Mouse (Mus musculus) hindbrain, embryonic 13.5 days (tissue): ENCODE results near the gene Slc35e4. TPM values are rescaled to one million over a fixed set of nuclear protein-coding genes. Genes with fewer than 3 reads are reported as not detected.
"Not testable (repeated sequence)": the region's sequence is repeated elsewhere in the genome, so short reads cannot be mapped to it uniquely, and the experiment has no call there.

Experiments
- ATAC-seq: fragments of 200-750 bp; cut with Nextera tagmentation; 2 replicates; pipeline ENCODE4 v1.8.0; 2017; ENCODE audit warnings: moderate TSS enrichment; ENCODE audit not compliant: low FRiP score
- H3K27ac ChIP-seq: fragments of 300-500 bp; sonication (generic); 2 replicates; pipeline ENCODE4 v1.5.1; 2015; ENCODE audit warnings: inconsistent platforms, mild to moderate bottlenecking, moderate library complexity
- H3K27me3 ChIP-seq: fragments of 300-500 bp; sonication (generic); 2 replicates; pipeline ENCODE4 v1.6.1; 2015; ENCODE audit warnings: mild to moderate bottlenecking, inconsistent platforms
- H3K36me3 ChIP-seq: fragments of 300-500 bp; sonication (generic); 2 replicates; pipeline ENCODE4 v1.6.1; 2015; ENCODE audit warnings: mild to moderate bottlenecking, inconsistent platforms
- H3K4me1 ChIP-seq: fragments of 300-500 bp; sonication (generic); replicated peaks from 2 replicates; pipeline ENCODE4 v1.6.1; 2015; ENCODE audit warnings: inconsistent platforms
- H3K4me2 ChIP-seq: fragments of 300-500 bp; sonication (generic); 2 replicates; pipeline ENCODE4 v1.6.1; 2015; ENCODE audit warnings: inconsistent platforms, mild to moderate bottlenecking, moderate library complexity
- H3K4me3 ChIP-seq: fragments of 300-500 bp; sonication (generic); 2 replicates; pipeline ENCODE4 v1.5.1; 2015; ENCODE audit warnings: mild to moderate bottlenecking, inconsistent platforms
- H3K9ac ChIP-seq: fragments of 300-500 bp; sonication (generic); 2 replicates; pipeline ENCODE4 v1.6.1; 2015; ENCODE audit warnings: mild to moderate bottlenecking, inconsistent platforms
- H3K9me3 ChIP-seq: fragments of 300-500 bp; sonication (generic); 2 replicates; pipeline ENCODE4 v1.6.1; 2016; ENCODE audit warnings: inconsistent platforms
- WGBS: fragments of 180-500 bp; shearing (Covaris S2); methylation state at CpG from one replicate; pipeline ENCODE4 v1.1.7; 2015; 5-methylcytosine and 5-hydroxymethylcytosine counted together
- polyA plus RNA-seq: library from polyadenylated mRNA; unstranded; fragments of >200 nt; fragmentation: Nextera tagmentation; extraction: Ambion mirVana; gene quantifications from 2 replicates; pipeline ENCODE4 v1.2.1, GENCODE M21; 2015

Gene Slc35e4
- polyA plus RNA-seq: 11.1 and 11.4 TPM in 2 replicates

DNA sequence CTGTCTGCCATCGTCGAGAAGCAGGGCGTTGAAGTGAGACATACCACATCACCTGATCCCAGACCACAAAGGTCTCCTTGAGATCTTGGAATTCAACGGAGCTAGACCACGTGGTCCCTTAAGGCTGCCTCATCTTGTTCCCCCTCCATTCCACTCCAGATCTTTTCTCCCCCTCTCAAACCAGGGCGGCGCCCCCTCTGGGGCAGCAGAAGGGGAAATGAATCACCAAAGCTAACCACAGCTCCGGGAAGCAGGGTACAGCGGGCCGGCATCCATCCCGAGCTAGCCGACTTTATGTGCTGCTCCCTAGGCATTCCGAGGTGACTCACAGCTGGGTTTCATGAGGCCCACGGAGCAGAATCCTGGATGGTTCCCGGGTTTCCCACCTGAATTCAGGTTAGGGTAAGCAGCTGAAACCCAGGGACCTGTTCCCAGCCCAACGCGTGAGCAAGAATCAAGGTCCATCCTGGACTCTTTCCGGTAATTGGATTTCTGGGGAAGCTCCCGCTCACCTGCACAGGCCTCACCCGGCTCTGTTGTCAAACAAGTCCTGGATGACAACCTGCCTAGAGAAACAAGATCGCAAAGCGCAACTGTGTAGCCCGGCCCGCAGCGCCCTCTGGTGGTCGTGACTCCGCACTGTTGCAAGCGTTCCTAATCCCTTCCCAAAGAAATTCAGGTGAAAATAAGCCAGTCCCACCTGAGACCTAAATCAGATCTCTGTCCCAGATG lies at the start of gene Slc35e4:
TSS of gene Slc35e4 (minus strand) at position 556 of the 732 bp plus-strand sequence.
- peak; percentile 59 for ATAC-seq
- H3K36me3 ChIP-seq: no peaks in the 10 kb centered on the region
- H3K4me3 ChIP-seq: peak within 1 kb of the TSS; percentile 62
- peak within 1 kb of the TSS; percentile 89 for H3K4me2 ChIP-seq
- H3K9ac ChIP-seq: peak within 1 kb of the TSS; percentile 81
- H3K9me3 ChIP-seq: no peaks in the 10 kb centered on the region
- H3K27me3 ChIP-seq: 0 out of 2 replicates have a peak, but pooled peaks cover 5% of the 10 kb centered on the region
- H3K4me1 ChIP-seq: peaks cover 45% of the 10 kb centered on the region
- under 1% methylated on average over 28 of the region's 28 CpGs for WGBS
- peak within 1 kb of the TSS; percentile 77 for H3K27ac ChIP-seq

DNA sequence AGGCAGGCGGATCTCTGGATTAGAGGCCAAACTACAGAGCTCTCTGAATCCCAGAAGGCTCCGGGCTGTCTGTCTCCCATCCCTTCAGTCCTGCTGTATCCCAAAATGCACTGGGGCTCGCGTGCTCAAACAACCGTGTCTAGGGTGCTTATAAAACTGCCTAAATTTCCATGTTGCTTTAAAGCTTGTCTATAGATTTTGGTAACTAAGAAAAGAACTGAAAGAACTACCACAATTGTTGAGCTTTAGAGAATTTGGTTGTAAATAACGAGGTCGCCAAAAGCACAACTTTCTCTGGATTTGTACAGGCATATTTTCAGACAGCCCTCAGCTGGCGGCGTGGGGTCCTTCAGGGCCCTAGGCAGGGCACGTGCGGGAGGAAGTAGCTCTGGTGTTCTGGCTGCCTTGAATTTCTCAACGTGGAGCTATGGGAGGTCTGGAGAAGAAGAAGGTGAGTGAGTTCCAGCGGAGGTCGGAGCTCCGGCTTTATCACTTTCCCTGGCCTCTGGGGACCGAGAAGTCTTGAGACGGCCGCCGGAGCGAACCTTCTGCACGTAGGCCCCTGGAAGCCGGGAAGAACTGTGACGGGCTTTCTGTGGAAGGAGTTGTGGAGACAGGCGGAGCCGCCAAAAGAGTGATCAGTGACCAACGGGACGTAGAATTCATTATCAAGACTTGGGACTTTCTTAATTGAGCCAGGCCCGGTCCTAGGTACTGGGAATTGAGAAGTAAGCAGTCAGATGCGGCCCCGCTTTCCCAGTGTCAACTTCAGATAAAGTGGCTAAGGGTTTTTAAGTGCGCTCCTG lies 49.3 kb upstream of the Slc35e4 start, which contains the start of gene Pes1:
TSS of gene Pes1 (plus strand) at position 366 of the 806 bp plus-strand sequence.
- WGBS: under 1% methylated on average over 31 of the region's 31 CpGs
- peak within 1 kb of the TSS; percentile 76 for H3K4me3 ChIP-seq
- peaks cover 7% of the 10 kb centered on the region for H3K36me3 ChIP-seq
- peak within 1 kb of the TSS; percentile 44; the same call in 1 of the 2 replicates for H3K27ac ChIP-seq
- H3K9ac ChIP-seq: peak within 1 kb of the TSS; percentile 80
- H3K4me2 ChIP-seq: peak within 1 kb of the TSS; percentile 94
- no peaks in the 10 kb centered on the region for H3K27me3 ChIP-seq
- peak; percentile 95 for ATAC-seq
- no peaks in the 10 kb centered on the region for H3K9me3 ChIP-seq
- peaks cover 24% of the 10 kb centered on the region for H3K4me1 ChIP-seq

DNA sequence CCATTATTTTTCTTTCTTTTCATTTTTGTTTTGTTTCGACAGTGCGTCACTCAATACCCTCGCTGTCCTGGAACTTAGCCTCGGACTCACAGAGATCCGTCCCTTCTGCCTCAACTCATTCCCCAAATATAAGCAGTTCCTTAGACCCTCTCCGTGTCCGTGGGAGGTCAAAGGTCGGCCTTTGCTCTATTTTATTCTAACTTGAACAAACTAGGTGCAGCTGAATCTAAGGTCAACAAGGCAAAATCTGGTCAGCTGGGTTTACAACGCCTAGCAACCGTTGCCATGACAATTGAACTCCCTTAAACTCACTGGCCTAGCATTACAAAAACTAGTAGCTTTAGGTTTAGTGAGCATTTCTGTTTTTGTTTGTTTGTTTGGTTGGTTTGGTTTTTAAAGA lies 48.7 kb upstream of the Slc35e4 start:
- WGBS: 72% methylated on average over 10 of the region's 10 CpGs
- no peak overlapping the region; the same call in 1 of the 2 replicates for H3K9ac ChIP-seq
- ATAC-seq: peak; percentile 21; the same call in 1 of the 2 replicates

DNA sequence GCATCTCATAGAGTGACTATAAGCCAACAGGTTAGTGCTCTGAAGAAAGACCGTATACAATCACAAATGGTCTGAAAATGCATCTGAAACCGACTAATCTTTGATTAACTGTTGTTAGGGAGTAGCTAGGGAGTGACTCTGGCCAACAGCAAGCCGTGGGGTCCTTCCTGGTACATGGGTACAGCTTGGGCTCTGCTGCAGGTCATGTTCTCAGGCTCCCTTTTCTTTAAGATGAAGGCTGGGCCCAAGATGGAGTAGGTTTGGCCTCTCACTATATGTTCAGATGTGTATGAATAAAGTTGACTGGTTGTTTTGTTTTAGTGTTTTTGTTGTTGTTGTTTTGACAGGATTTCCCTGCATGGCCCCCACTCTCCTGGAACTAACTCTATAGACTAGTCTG lies 47.3 kb upstream of the Slc35e4 start:
- WGBS: 76% methylated on average over 3 of the region's 3 CpGs
- Histone ChIP-seq H3K36me3 (no peaks in the 10 kb centered on the region), H3K9ac (no peak overlapping the region), H3K27ac (no peak overlapping the region), H3K9me3 (no peaks in the 10 kb centered on the region), H3K4me2 (no peak overlapping the region), H3K27me3 (0 out of 2 replicates have a peak, but pooled peaks cover 3% of the 10 kb centered on the region), H3K4me3 (no peak overlapping the region), H3K4me1 (peaks cover 24% of the 10 kb centered on the region)
- ATAC-seq: no peak

More for the DNA sequence above, 48.7 kb upstream of the Slc35e4 start:
- Histone ChIP-seq H3K4me2 (peak overlapping the region; percentile 94), H3K4me3 (peak overlapping the region; percentile 76), H3K36me3 (peaks cover 3% of the 10 kb centered on the region), H3K4me1 (peaks cover 24% of the 10 kb centered on the region), H3K27ac (0 out of 2 replicates have a peak overlapping the region, but pooled peaks have one; percentile 41), H3K27me3 (no peaks in the 10 kb centered on the region), H3K9me3 (no peaks in the 10 kb centered on the region)

DNA sequence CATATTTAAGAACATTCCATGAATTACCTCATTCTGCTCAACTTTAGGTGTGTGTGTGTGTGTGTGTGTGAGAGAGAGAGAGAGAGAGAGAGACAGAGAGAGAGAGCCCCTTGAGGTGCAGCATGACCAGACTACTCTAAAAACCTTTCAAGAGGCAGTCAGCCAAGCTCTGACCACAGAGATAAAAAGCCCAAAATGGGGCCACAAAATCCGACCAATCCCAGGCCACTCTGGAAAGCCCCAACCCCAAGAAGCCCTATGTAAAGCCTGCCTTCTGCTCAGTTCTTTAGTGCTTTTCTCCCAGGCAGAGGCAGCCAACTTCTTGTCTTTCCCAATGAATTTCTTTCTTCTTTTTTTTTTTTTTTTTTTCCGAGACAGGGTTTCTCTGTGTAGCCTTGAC lies 46.4 kb upstream of the Slc35e4 start:
- Histone ChIP-seq H3K4me1 (peaks cover 18% of the 10 kb centered on the region), H3K9ac (no peak overlapping the region), H3K36me3 (no peaks in the 10 kb centered on the region), H3K4me3 (no peak overlapping the region), H3K4me2 (no peak overlapping the region), H3K9me3 (no peaks in the 10 kb centered on the region), H3K27ac (no peak overlapping the region), H3K27me3 (0 out of 2 replicates have a peak, but pooled peaks cover 3% of the 10 kb centered on the region)
- WGBS: 61% methylated on average over 2 of the region's 2 CpGs
- ATAC-seq: no peak

DNA sequence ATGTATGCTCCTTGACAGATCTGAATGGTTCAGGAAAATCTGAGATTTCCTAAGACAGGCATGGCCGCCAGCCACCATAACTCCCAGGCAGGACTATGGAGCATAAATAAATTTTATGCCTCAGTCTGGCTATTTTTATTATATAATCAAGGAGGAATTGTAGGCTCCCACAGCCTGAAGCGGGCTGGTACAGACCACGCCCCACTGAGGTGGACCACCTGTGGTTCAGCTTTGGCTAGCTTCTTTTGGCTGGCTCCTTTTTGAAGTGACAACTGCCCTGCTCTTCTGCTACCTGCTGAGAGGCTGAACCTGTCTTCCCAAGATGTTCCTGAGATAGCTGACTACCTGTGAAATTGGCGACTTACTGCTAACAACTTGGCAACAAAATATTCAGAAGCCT lies 40.9 kb upstream of the Slc35e4 start:
- not testable (repeated sequence) for H3K9ac ChIP-seq, ATAC-seq, H3K4me1 ChIP-seq, H3K9me3 ChIP-seq, H3K27me3 ChIP-seq, H3K4me2 ChIP-seq, H3K4me3 ChIP-seq, H3K27ac ChIP-seq, H3K36me3 ChIP-seq
- WGBS: 74% methylated on average over 4 of the region's 4 CpGs

DNA sequence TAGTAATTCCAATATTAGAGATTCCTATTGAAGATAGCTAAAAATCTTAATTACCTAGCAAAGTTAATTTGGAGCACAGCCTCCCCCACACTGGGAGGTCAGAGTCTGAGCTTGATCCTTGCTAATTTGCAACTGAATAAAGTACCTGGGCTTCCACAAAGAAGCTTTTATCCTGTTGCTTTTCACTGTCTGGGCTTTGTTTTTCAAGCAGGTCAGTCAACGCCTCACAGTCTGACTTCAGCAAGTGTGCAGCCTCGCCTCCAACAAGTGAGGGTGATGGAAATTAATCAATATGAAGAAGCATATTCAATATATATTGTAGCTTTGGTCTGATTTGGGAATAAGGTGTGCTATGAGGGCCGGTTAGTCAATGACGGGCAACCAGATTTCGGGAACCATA lies 40.4 kb upstream of the Slc35e4 start:
- ATAC-seq, H3K27me3 ChIP-seq, H3K4me2 ChIP-seq, H3K4me3 ChIP-seq, H3K9ac ChIP-seq, H3K36me3 ChIP-seq, H3K27ac ChIP-seq, H3K9me3 ChIP-seq, H3K4me1 ChIP-seq: not testable (repeated sequence)
- 81% methylated on average over 5 of the region's 5 CpGs for WGBS

DNA sequence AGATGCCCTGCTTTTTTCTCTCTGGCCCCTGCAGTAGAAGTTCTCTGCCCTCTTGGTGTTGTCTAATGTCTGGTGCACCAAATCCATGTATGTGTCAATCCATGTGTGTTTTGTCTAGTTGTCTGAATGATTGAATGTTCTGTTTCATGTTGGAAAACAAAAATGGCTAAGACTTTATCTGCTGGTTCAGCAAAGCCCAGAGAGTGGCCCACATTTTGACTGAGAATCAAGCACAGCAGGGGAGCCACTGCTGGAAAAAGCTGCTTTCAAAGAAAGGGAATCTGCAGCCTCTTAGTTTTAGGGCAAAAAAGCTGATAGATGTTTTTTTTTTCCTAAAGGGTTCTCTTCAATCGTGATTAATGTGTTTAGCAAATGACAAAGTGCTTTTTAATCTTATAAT lies 31.9 kb upstream of the Slc35e4 start:
- no peak for ATAC-seq
- no peaks in the 10 kb centered on the region for H3K36me3 ChIP-seq
- WGBS: 6% methylated on average over 1 of the region's 1 CpGs
- H3K4me3 ChIP-seq: no peak overlapping the region
- no peak overlapping the region for H3K4me2 ChIP-seq
- H3K27me3 ChIP-seq: peaks cover 10% of the 10 kb centered on the region; the same call in 1 of the 2 replicates
- no peaks in the 10 kb centered on the region for H3K9me3 ChIP-seq
- no peaks in the 10 kb centered on the region for H3K4me1 ChIP-seq
- no peak overlapping the region for H3K9ac ChIP-seq
- no peak overlapping the region for H3K27ac ChIP-seq

DNA sequence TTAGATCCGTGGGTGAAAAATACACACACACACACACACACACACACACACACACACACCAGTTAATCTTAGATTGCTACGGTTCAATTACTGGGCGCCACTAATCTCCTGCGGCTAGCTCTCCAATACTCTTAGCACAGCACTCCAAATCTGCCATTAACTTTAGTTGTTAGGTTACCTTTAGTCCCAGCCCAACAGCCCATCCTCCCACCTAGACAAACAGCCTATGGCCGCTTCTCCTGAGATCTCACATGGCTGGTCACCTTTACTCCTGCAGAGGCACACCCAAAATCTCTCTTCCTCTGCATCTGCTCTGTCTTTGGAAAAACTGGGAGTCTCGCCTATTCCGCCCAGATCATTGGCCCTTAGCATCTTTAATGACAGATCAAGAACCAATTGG lies 26.9 kb upstream of the Slc35e4 start:
- Histone ChIP-seq H3K27ac (no peak overlapping the region), H3K9ac (no peak overlapping the region), H3K4me3 (no peak overlapping the region), H3K36me3 (no peaks in the 10 kb centered on the region), H3K4me2 (no peak overlapping the region), H3K9me3 (no peaks in the 10 kb centered on the region), H3K27me3 (peaks cover 10% of the 10 kb centered on the region; the same call in 1 of the 2 replicates), H3K4me1 (no peaks in the 10 kb centered on the region)
- ATAC-seq: no peak
- 89% methylated on average over 7 of the region's 7 CpGs for WGBS

DNA sequence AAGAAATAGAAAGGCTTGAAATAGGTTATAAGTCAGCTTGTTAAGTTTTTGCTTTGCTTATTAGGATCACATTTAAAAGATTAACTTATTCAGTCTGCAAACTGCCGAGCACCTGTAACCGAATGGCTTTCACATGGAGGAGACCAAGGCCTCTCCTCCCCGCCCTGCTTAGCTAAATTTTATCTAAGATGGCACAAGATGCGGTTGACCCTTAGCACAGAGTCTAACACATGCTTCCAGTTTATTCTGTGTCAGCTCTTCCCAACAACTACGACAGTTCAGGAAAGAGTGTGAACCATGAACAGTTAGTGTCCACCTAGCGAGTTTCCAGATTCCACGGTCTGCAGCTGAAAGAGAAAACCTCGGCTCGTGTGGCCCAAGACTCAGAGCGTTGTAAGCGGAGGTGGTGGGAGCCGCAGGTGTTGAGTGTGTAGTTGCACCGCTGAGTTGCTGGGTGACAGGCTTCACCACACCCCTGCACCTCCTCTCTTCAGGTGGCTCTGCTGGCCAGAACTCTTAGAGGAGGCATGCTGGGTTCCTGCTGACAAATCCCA lies 22.9 kb upstream of the Slc35e4 start:
- no peak for ATAC-seq
- Histone ChIP-seq H3K4me1 (no peaks in the 10 kb centered on the region), H3K9ac (no peak overlapping the region), H3K4me2 (no peak overlapping the region), H3K4me3 (no peak overlapping the region), H3K27ac (no peak overlapping the region), H3K27me3 (no peaks in the 10 kb centered on the region), H3K9me3 (no peaks in the 10 kb centered on the region), H3K36me3 (no peaks in the 10 kb centered on the region)
- WGBS: 85% methylated on average over 13 of the region's 13 CpGs

DNA sequence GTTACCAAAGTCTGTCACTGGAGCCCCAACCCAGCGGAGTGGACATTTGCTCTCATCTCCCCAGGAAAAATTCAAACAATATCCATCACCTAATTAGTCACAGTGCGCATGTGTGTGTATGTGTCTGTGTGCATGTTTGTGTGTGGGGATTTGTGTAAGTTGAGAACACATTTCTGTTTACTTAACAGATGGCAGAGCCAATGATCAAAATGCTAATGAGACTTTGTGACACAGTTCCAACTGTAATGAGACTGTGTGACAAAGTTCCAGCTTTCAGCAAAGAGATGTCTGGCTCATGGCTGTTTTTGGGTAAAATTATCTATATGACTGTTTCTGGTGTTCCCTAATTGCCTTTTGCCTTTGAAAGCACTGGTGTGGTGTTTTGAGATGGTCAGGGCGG lies 21.9 kb upstream of the Slc35e4 start:
- WGBS: 82% methylated on average over 3 of the region's 3 CpGs

DNA sequence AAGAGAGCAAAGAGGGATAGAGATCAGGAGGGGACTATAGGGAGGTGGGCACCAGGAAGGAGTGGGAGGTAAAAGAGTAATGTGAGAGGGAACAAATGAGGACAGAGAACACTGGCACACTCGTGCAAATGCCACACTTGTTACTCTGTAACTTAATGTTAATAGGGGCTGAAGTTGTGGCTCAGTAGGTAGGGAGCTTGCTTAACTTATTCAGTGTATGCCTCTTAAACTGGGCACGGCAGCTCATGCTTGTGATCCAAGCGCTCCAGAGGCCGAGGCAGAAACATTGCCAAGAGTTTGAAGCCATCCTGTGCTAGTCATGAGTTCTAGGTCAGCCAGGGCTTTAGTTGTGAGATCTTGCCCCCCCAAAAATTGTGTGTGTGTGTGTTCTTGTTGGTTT lies 20.7 kb upstream of the Slc35e4 start:
- Histone ChIP-seq H3K4me2 (no peak overlapping the region), H3K27ac (no peak overlapping the region), H3K36me3 (no peaks in the 10 kb centered on the region), H3K9me3 (no peaks in the 10 kb centered on the region), H3K27me3 (no peaks in the 10 kb centered on the region), H3K4me1 (peaks cover 17% of the 10 kb centered on the region), H3K4me3 (no peak overlapping the region), H3K9ac (no peak overlapping the region)
- WGBS: 66% methylated on average over 4 of the region's 4 CpGs
- ATAC-seq: no peak

More for the DNA sequence above, 21.9 kb upstream of the Slc35e4 start:
- Histone ChIP-seq H3K9me3 (no peaks in the 10 kb centered on the region), H3K4me2 (no peak overlapping the region), H3K4me1 (peaks cover 9% of the 10 kb centered on the region), H3K27ac (no peak overlapping the region), H3K36me3 (no peaks in the 10 kb centered on the region), H3K9ac (no peak overlapping the region), H3K27me3 (no peaks in the 10 kb centered on the region), H3K4me3 (no peak overlapping the region)
- no peak for ATAC-seq
